Mouse (Mus musculus) CD4-positive naive resting alpha-beta T cell, adult 57 days (primary cell): ENCODE data around the gene Ncan. TPM values are rescaled to one million over a fixed set of nuclear protein-coding genes. Genes with fewer than 3 reads are reported as not detected.

Experiments used
- total RNA-seq: library from RNA; stranded (reverse); gene quantifications from one replicate; pipeline ENCODE4 v1.2.4, GENCODE M21; 2023

Ncan gene
- not detected for total RNA-seq

GRCm38 (mm10) chr8:70120667-70121066 is at the start of gene Ncan:
Ncan (minus strand) TSS chr8:70120873.

DNA sequence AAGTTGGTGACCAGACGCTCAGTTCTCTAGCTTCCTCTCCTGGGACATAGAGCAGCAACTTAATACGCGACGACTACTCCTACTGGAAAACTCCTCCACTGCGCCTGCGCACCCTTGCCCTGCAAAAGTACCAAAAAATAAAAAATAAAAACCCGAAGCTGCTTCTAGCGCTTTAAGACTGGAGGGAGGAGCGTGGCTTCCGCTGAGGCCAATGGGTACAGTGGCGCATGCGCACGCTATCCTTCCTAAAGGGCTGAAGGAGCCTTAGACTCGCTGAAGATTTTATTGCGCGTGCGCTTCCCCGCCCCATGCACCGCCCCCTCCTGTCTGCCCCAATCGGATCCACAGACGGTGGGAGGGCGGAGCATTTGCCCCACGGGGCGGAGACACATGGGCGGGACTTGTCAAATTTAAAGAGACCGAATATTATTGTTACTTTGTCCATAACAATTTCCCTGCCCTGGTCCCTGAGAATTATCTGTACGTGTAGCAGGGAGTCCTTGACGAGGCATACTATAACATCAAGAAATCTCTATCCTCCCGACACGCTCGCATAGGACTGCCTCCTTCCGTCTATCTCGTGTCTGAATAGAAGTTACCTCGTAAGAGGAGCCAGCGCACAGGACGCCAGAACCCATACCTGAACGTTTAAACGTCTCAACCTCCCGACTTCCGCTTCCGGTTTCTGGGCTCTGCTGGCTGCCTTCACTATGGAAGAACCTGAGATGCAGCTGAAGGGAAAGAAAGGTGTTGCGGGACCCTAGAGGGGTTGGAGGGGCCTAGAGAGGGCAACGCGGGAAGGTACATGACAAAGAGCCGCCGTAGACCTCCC is 18.6 kb upstream of the Ncan start, which contains the start of the genes Rfxank, Borcs8 and Mef2b:
TSS of gene Rfxank (minus strand) at position 129 of the 832 bp plus-strand sequence.
TSS of gene Borcs8 (plus strand) at position 474 of the 832 bp plus-strand sequence.
TSS of gene Mef2b (plus strand) at position 686 of the 832 bp plus-strand sequence.

DNA sequence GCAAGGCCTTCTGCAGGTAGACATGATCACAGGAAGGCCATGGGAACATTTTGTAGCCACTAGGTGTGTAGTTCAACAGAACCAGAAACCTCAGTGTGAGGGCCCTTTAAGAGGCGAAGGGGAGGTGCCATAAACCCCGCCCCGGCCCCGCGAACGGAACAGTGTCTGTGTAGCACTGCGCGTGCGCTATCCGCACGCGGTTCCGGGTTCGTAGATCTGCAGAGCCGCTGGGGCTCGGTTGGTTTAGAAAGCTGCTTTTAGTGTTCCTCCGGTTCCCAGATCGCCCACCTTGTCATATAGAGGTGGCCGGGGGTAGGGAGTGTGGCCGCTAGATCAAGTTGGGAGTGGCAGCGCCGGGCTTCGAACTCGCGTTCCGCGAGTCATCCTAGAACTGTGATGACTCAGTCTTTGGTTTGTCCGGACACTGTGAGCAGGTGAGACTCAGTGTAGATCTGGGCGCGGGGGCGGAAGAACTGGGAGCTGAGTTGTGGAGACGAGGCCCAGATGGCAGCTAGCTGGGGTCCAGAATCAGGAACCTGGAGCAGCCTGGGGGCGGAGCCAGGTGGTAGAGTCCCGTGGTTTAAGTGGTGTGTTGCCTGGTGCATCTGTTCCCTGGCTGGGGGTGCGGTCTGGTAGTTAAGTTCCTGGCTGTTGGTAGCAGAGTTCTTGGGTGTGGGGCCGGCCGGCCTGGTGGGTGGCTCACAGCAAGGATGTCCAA is 10.7 kb upstream of the Ncan start, which contains the start of gene Nr2c2ap:
TSS of gene Nr2c2ap (plus strand) at position 168 of the 718 bp plus-strand sequence.

GRCm38 (mm10) chr8:70083285-70083684 is 37.4 kb downstream of the Ncan start, which contains the start of gene Hapln4:
Hapln4 (plus strand) TSS chr8:70083457.

DNA sequence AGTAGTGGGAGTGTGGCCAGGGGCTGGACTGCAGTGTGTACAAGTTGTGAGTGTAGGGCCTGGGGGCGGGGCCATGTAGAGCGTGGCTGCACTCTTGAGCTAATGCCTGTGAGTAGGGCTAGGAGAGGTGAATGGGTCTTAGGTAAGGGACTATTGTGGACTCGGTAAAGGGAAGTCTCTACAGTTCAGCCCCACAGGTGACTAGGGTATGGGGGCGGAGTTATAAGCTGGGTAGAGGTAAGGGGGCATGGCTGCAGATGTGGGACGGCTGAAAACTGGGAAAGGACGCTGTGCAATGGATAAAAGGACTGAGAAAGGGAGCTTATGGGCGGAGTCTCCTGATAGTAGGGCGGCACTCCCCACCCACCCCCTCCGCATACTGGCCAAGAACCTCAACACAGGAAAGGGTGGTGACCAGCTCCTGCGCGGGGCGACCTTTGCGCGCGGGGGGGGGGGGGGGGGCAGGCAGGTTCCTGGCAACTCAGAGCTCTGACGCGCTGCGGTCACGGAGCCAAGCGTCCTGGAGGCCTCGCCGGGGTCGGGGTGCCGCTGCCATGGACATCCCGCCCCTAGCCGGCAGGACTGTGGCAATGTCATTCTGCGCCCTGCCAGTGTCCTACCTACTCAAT is 48.1 kb downstream of the Ncan start, which contains the start of gene Tm6sf2:
TSS of gene Tm6sf2 (plus strand) at position 484 of the 629 bp plus-strand sequence.

Other genes with a start within 250 kb of the Ncan start
- not detected for gene Cilp2, start 233.2 kb downstream of the Ncan start, total RNA-seq
- 0.89 TPM for gene Tssk6, start 218.7 kb downstream of the Ncan start, total RNA-seq
- 52.0 TPM for gene Ndufa13, start 218.3 kb downstream of the Ncan start, total RNA-seq
- gene Yjefn3, start 218.2 kb downstream of the Ncan start, total RNA-seq, result 2.8 TPM
- 90.5 TPM for gene Gatad2a, start 124.5 kb downstream of the Ncan start, total RNA-seq
- gene Mau2, start 78.1 kb downstream of the Ncan start, total RNA-seq, result 137 TPM
- 50.6 TPM for gene Sugp1, start 78.1 kb downstream of the Ncan start, total RNA-seq
- gene Tm6sf2, start 47.9 kb downstream of the Ncan start, total RNA-seq, result not detected
- gene Hapln4, start 37.4 kb downstream of the Ncan start, total RNA-seq, result not detected
- gene Nr2c2ap, start 10.5 kb upstream of the Ncan start, total RNA-seq, result 33.8 TPM
- gene Rfxank, start 18.3 kb upstream of the Ncan start, total RNA-seq, result 30.7 TPM
- gene Borcs8, start 18.6 kb upstream of the Ncan start, total RNA-seq, result 52.4 TPM
- 5.2 TPM for gene Mef2b, start 18.8 kb upstream of the Ncan start, total RNA-seq
- 55.5 TPM for gene Tmem161a, start 51.5 kb upstream of the Ncan start, total RNA-seq
- 11.7 TPM for gene Slc25a42, start 91.4 kb upstream of the Ncan start, total RNA-seq
- 65.2 TPM for gene Sugp2, start 113.4 kb upstream of the Ncan start, total RNA-seq
- 12.2 TPM for gene Armc6, start 113.6 kb upstream of the Ncan start, total RNA-seq
- gene Homer3, start 162.0 kb upstream of the Ncan start, total RNA-seq, result 6.7 TPM
- gene Ddx49, start 181.6 kb upstream of the Ncan start, total RNA-seq, result 85.5 TPM
- gene Cope, start 181.6 kb upstream of the Ncan start, total RNA-seq, result 98.9 TPM
- not detected for gene Cers1, start 194.9 kb upstream of the Ncan start, total RNA-seq
- gene Gdf1, start 208.9 kb upstream of the Ncan start, total RNA-seq, result not detected
- 89.0 TPM for gene Upf1, start 232.4 kb upstream of the Ncan start, total RNA-seq